Comparison of ENCODE assay signal across 13 mouse cellular contexts in the genomic region with DNA sequence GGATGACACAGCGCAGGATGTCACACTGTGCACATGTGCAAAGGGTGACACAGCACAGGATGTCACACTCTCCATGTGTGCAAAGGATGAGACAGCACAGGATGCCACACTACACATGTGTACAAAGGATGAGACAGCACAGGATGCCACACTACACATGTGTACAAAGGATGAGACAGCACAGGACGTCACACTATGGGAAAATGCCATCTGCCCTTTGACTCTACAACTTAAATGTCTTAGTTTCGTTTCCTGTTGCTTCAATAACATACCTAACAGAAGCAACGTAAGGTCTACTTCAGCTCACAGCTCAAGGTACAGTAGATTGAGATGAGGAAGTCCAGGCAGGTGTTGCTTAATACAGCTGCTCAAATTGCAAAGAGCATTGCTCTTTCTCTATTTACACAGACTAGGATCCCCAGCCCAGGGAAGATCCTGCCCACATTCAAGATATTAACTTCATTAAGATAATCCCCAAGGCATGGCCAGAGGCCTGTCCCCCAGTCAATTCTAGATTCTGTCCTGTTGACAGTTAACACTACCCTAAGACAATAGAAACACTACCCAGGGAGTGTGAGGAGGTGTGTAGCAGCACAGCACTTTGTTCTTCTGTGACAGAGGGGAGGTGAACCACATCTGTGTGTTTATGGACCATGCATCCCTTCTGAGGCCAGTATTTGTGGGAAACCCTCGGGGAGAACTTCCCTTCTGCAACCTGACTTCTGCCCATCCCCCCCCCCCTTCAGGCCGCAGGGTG.
DNase-seq lines count a peak whose midpoint lies in the region; ATAC-seq lines count a peak whose summit lies in the region.
"Had no signal": no experiment of that assay in that cellular context is flagged by ENCODE, and none has a peak within 500 bp of the region (broad histone marks: within the 10 kb centered on the region; RNA-seq: fewer than 3 reads in every experiment).

No protein-coding gene starts in this region.

- H3K27me3 ChIP-seq in megakaryocyte, embryonic 14.5 days (replicated peaks) = peaks cover 59% of the 10 kb centered on the region
- H3K27me3 ChIP-seq: limb, embryonic 15.5 days had no signal

- peaks cover 14% of the 10 kb centered on the region for H3K4me1 ChIP-seq in megakaryocyte, embryonic 14.5 days

- no peaks in the 10 kb centered on the region for H3K36me3 ChIP-seq in megakaryocyte, embryonic 14.5 days (replicated peaks; ENCODE audit: low read length)
- H3K36me3 ChIP-seq: limb, embryonic 15.5 days had no signal

- peaks cover 14% of the 10 kb centered on the region for H3K9me3 ChIP-seq in megakaryocyte, embryonic 14.5 days
- H3K9me3 ChIP-seq: limb, embryonic 15.5 days had no signal

- H3K4me3 ChIP-seq in megakaryocyte, embryonic 14.5 days (replicated peaks) = peak overlapping the region; percentile 72
- H3K4me3 ChIP-seq: gastrocnemius, adult 2 months; layer of hippocampus, adult 2 months; limb, embryonic 15.5 days had no signal

- peak; percentile 6 to 8 for DNase-seq in spleen, postnatal 36 days (ENCODE audit: low spot score in 2 of 2)
- DNase-seq in spleen, adult 12 weeks (ENCODE audit: low spot score) = no peak
- peak; percentile 32 for DNase-seq in thymus, postnatal 4 days
- DNase-seq in layer of hippocampus, adult 18-20 months (ENCODE audit: low spot score in 2 of 2) = no peak
- DNase-seq in yolk sac, embryonic 10.5 days (ENCODE audit: low spot score) = no peak
- DNase-seq: cerebellum, postnatal 14 days; gastrocnemius, adult 2 months; heart, postnatal 36 days; retina, postnatal 1 day had no signal

- peak; percentile 83 for ATAC-seq in granulocyte monocyte progenitor cell, adult 5-6 weeks (replicated peaks; ENCODE audit: poor library complexity, severe bottlenecking)

Comparison
In these comparisons a context has a peak if more than half of its experiments do, and no peak if none do; other contexts are left out.
1. DNase-seq: peak in spleen, postnatal 36 days (2 of 2) and thymus, postnatal 4 days (single experiment); none in spleen, adult 12 weeks (single experiment), layer of hippocampus, adult 18-20 months (0 of 2) and yolk sac, embryonic 10.5 days (single experiment).